8 mouse cellular contexts compared by ENCODE assay signal in genomic region chr5:125526464-125526863, GRCm38 (mm10). TPM values are rescaled to one million over a fixed set of nuclear protein-coding genes. Genes with fewer than 3 reads are reported as not detected.
A peak's percentile ranks its signal among the peaks of the same experiment; 100 is the strongest.
DNase-seq lines count a peak whose midpoint lies in the region; ATAC-seq lines count a peak whose summit lies in the region.

No protein-coding gene starts in this region.

- peak; percentile 54; the same call in 1 of the 2 replicates for ATAC-seq in megakaryocyte progenitor cell, adult 5-6 weeks (replicated peaks; ENCODE audit: poor library complexity)
- no peak for ATAC-seq in frontal cortex, adult (ENCODE audit: low TSS enrichment)

- DNase-seq in adrenal gland, postnatal 14 days: peak; percentile 45
- no peak for DNase-seq in adrenal gland, adult 8-10 months
- DNase-seq in layer of hippocampus, postnatal 10 days (ENCODE audit: low spot score in 2 of 2): peak; percentile 56 to 60
- no peak for DNase-seq in layer of hippocampus, adult 11-12 months (ENCODE audit: low spot score)
- peak; percentile 32 for DNase-seq in MEL-GATA-1-ER (ENCODE audit: extremely low read depth, low read depth)
- DNase-seq in layer of hippocampus, adult 8-10 months (ENCODE audit: low spot score in 2 of 2): no peak

RNA-seq across cellular contexts. Expression of gene Tmem132b, which starts 5.1 kb away (rescaled TPM):
- 0.74 and 1.4 TPM in 2 replicates for total RNA-seq in adrenal gland, postnatal 14 days (2021)
- 1 to 10 TPM; 1.4 to 5.2 (median 3.5) TPM for total RNA-seq in adrenal gland, adult 8-10 months (2022)
- 10 to 100 TPM; 82.4 to 84.0 TPM for total RNA-seq in layer of hippocampus, postnatal 10 days (2021)
- not detected in 2 replicates for total RNA-seq in megakaryocyte progenitor cell, adult 5-6 weeks (2015)
- total RNA-seq in megakaryocyte progenitor cell, adult 5-6 weeks (2017): not detected in 2 replicates
- 100 to 1,000 TPM; 116 to 122 (median 119) TPM for total RNA-seq in layer of hippocampus, adult 8-10 months (2022)

RNA-seq across cellular contexts. Expression of gene Aacs, which starts 50.9 kb away (rescaled TPM):
- total RNA-seq in adrenal gland, postnatal 14 days (2021): 25.4 and 27.3 TPM in 2 replicates
- 10 to 100 TPM; 44.9 to 73.7 (median 53.8) TPM for total RNA-seq in adrenal gland, adult 8-10 months (2022)
- total RNA-seq in layer of hippocampus, postnatal 10 days (2021): 100 to 1,000 TPM in 1 of 2 experiments, 10 to 100 TPM in 1; 94.5 to 106 TPM
- 3.8 and 6.0 TPM in 2 replicates for total RNA-seq in megakaryocyte progenitor cell, adult 5-6 weeks (2015)
- total RNA-seq in megakaryocyte progenitor cell, adult 5-6 weeks (2017): 10.4 and 12.7 TPM in 2 replicates
- 10 to 100 TPM; 49.4 to 59.0 (median 51.7) TPM for total RNA-seq in layer of hippocampus, adult 8-10 months (2022)

Comparison
In these comparisons a context has a peak if more than half of its experiments do, and no peak if none do; other contexts are left out.
1. DNase-seq: peak in adrenal gland, postnatal 14 days (single experiment), layer of hippocampus, postnatal 10 days (2 of 2) and MEL-GATA-1-ER (single experiment); none in adrenal gland, adult 8-10 months (single experiment), layer of hippocampus, adult 11-12 months (single experiment) and layer of hippocampus, adult 8-10 months (0 of 2).
2. RNA of gene Tmem132b, which starts 5.1 kb away (total RNA-seq): 116 to 122 TPM in layer of hippocampus, adult 8-10 months and 82.4 to 84.0 TPM in layer of hippocampus, postnatal 10 days; 1.4 to 5.2 TPM in adrenal gland, adult 8-10 months, 0.74 to 1.4 TPM in adrenal gland, postnatal 14 days and not detected in megakaryocyte progenitor cell, adult 5-6 weeks; every median in the first group is over 10 times any median in the second.